Mouse (Mus musculus): ENCODE results near the gene 1700016D06Rik. TPM values are rescaled to one million over a fixed set of nuclear protein-coding genes. Genes with fewer than 3 reads are reported as not detected.
"Not testable (repeated sequence)": the region's sequence is repeated elsewhere in the genome, so short reads cannot be mapped to it uniquely, and the experiment has no call there.

Gene 1700016D06Rik
- total RNA-seq, 4 experiments from 2014 or later = not detected

- DNase-seq (ENCODE audit: low spot score in 2 of 2) = no peak
These were observed 2.9 kb upstream of the 1700016D06Rik start for GRCm38 (mm10) chr8:11703789-11704188.

GRCm38 (mm10) chr8:11701428-11701827 is 565 bp upstream of the 1700016D06Rik start:
- no peak for DNase-seq (ENCODE audit: low spot score in 2 of 2)

GRCm38 (mm10) chr8:11700060-11701032 is 517 bp downstream of the 1700016D06Rik start:
- peak; percentile 40 to 54 for DNase-seq (ENCODE audit: low spot score in 2 of 2)

- DNase-seq (ENCODE audit: low spot score in 2 of 2) = no peak
These were observed 1.3 kb downstream of the 1700016D06Rik start for GRCm38 (mm10) chr8:11699442-11700001.

- no peak for DNase-seq (ENCODE audit: low spot score in 2 of 2)
These were observed 3.4 kb downstream of the 1700016D06Rik start for GRCm38 (mm10) chr8:11697467-11697866.

- no peak for DNase-seq (ENCODE audit: low spot score in 2 of 2)
These were observed 4.7 kb downstream of the 1700016D06Rik start for GRCm38 (mm10) chr8:11696176-11696575.

- no peak for DNase-seq (ENCODE audit: low spot score in 2 of 2)
These were observed 6.9 kb downstream of the 1700016D06Rik start for GRCm38 (mm10) chr8:11693972-11694371.

- no peak for DNase-seq (ENCODE audit: low spot score in 2 of 2)
These were observed 8.4 kb downstream of the 1700016D06Rik start for GRCm38 (mm10) chr8:11692455-11692854.

GRCm38 (mm10) chr8:11691761-11692160 is 9.1 kb downstream of the 1700016D06Rik start:
- peak; percentile 46 to 75 for DNase-seq (ENCODE audit: low spot score in 2 of 2)

- no peak for DNase-seq (ENCODE audit: low spot score in 2 of 2)
These were observed 9.6 kb downstream of the 1700016D06Rik start for GRCm38 (mm10) chr8:11691284-11691683.

- no peak for DNase-seq (ENCODE audit: low spot score in 2 of 2)
These were observed 10.9 kb downstream of the 1700016D06Rik start for GRCm38 (mm10) chr8:11689945-11690344.

GRCm38 (mm10) chr8:11687251-11687650 is 13.6 kb downstream of the 1700016D06Rik start:
- DNase-seq (ENCODE audit: low spot score in 2 of 2) = no peak

- no peak for DNase-seq (ENCODE audit: low spot score in 2 of 2)
These were observed 16.3 kb downstream of the 1700016D06Rik start for GRCm38 (mm10) chr8:11684558-11684957.

- DNase-seq (ENCODE audit: low spot score in 2 of 2) = no peak
These were observed 32.6 kb downstream of the 1700016D06Rik start for GRCm38 (mm10) chr8:11668308-11668707.

- DNase-seq (ENCODE audit: low spot score in 2 of 2) = not testable (repeated sequence)
These were observed 34.7 kb downstream of the 1700016D06Rik start for GRCm38 (mm10) chr8:11666023-11666716.

GRCm38 (mm10) chr8:11661969-11662368 is 38.9 kb downstream of the 1700016D06Rik start:
- DNase-seq (ENCODE audit: low spot score in 2 of 2) = no peak

GRCm38 (mm10) chr8:11650021-11650420 is 50.8 kb downstream of the 1700016D06Rik start:
- DNase-seq (ENCODE audit: low spot score in 2 of 2) = no peak

GRCm38 (mm10) chr8:11643123-11643522 is 57.7 kb downstream of the 1700016D06Rik start:
- peak in 1 of 2 experiments; percentile 14 for DNase-seq (ENCODE audit: low spot score in 2 of 2)

GRCm38 (mm10) chr8:11640606-11641005 is 60.3 kb downstream of the 1700016D06Rik start:
- no peak for DNase-seq (ENCODE audit: low spot score in 2 of 2)

GRCm38 (mm10) chr8:11637531-11637930 is 63.3 kb downstream of the 1700016D06Rik start:
- no peak for DNase-seq (ENCODE audit: low spot score in 2 of 2)

GRCm38 (mm10) chr8:11636324-11637057 is 64.4 kb downstream of the 1700016D06Rik start:
- peak; percentile 75 to 83 for DNase-seq (ENCODE audit: low spot score in 2 of 2)
